Comparison of ENCODE assay signal across 30 mouse cellular contexts in the genomic region with DNA sequence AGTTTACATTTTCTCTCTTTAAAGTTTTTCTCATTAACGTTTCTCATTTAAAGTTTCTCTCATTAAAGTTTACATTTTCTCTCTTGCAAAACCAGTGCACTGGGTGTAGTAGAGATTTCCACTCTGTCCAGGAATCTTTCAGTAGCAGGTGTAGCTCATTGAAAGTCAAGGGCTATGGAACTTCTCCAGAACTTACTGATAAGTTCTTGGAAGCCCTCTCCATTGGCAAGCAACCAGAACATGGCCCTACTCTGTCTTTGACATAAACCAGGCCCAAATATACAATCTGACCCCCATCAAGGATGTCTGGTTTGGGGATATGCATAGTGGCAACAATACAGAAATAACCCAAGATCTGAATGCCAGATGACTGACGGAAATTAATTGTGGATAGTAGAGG.
DNase-seq lines count a peak whose midpoint lies in the region; ATAC-seq and TF ChIP-seq lines count a peak whose summit lies in the region.
"Had no signal": no experiment of that assay in that cellular context is flagged by ENCODE, and none has a peak within 500 bp of the region (broad histone marks: within the 10 kb centered on the region; RNA-seq: fewer than 3 reads in every experiment).

No protein-coding gene starts in this region.

- peak; percentile 80 for DNase-seq in heart, adult 11 months
- peak; percentile 38 for DNase-seq in lung, embryonic 14.5 days
- DNase-seq in lung, postnatal 4 days = no peak
- peak; percentile 66 for DNase-seq in heart, postnatal 4 days
- no peak for DNase-seq in thymus, postnatal 25 days
- DNase-seq: adrenal gland, adult 2 months; adrenal gland, postnatal 36 days; cerebellum, adult 18-20 months; cerebellum, postnatal 14 days; forebrain, postnatal 0 days; kidney, adult 18-20 months; kidney, postnatal 25 days; liver, postnatal 0 days; retina, postnatal 1 day; right cerebral cortex, postnatal 14 days had no signal

- H3K27ac ChIP-seq in heart, embryonic 11.5 days (ENCODE audit: low read depth, low read length) = no peak overlapping the region
- H3K27ac ChIP-seq in lung, embryonic 14.5 days (ENCODE audit: low read depth) = no peak overlapping the region
- H3K27ac ChIP-seq in heart, embryonic 16.5 days (ENCODE audit: low read length) = no peak overlapping the region
- H3K27ac ChIP-seq: embryonic facial prominence, embryonic 15.5 days; forebrain, embryonic 12.5 days; hindbrain, embryonic 10.5 days; hindbrain, embryonic 15.5 days; kidney, embryonic 15.5 days; limb, embryonic 12.5 days; midbrain, embryonic 10.5 days; midbrain, embryonic 15.5 days; neural tube, embryonic 15.5 days had no signal

- TF ChIP-seq CTCF in lung, embryonic 14.5 days (IDR thresholded peaks at IDR 0.05; ENCODE audit: low read depth) = no peak

- no peaks in the 10 kb centered on the region for H3K27me3 ChIP-seq in heart, embryonic 11.5 days (ENCODE audit: control insufficient read depth, insufficient read depth, low read length)
- H3K27me3 ChIP-seq in lung, embryonic 14.5 days (ENCODE audit: insufficient read depth, low read length) = no peaks in the 10 kb centered on the region
- no peaks in the 10 kb centered on the region for H3K27me3 ChIP-seq in heart, embryonic 16.5 days (ENCODE audit: control insufficient read depth, insufficient read depth, low read length)
- H3K27me3 ChIP-seq: CH12.LX; embryonic facial prominence, embryonic 15.5 days; forebrain, embryonic 12.5 days; hindbrain, embryonic 15.5 days; kidney, embryonic 15.5 days; limb, embryonic 12.5 days; midbrain, embryonic 15.5 days; neural tube, embryonic 15.5 days had no signal

- H3K9me3 ChIP-seq in heart, embryonic 11.5 days (replicated peaks; ENCODE audit: control insufficient read depth, low read length) = no peaks in the 10 kb centered on the region
- no peaks in the 10 kb centered on the region for H3K9me3 ChIP-seq in lung, embryonic 14.5 days (ENCODE audit: low read depth, low read length)
- H3K9me3 ChIP-seq in heart, embryonic 16.5 days (replicated peaks; ENCODE audit: control insufficient read depth, low read length) = no peaks in the 10 kb centered on the region
- H3K9me3 ChIP-seq: embryonic facial prominence, embryonic 15.5 days; forebrain, embryonic 12.5 days; hindbrain, embryonic 10.5 days; hindbrain, embryonic 15.5 days; kidney, embryonic 15.5 days; limb, embryonic 12.5 days; midbrain, embryonic 10.5 days; midbrain, embryonic 15.5 days; neural tube, embryonic 15.5 days had no signal

- no peak overlapping the region for H3K4me2 ChIP-seq in heart, embryonic 11.5 days
- no peak overlapping the region for H3K4me2 ChIP-seq in lung, embryonic 14.5 days
- no peak overlapping the region for H3K4me2 ChIP-seq in heart, embryonic 16.5 days (ENCODE audit: low read depth, low read length)
- H3K4me2 ChIP-seq: embryonic facial prominence, embryonic 15.5 days; forebrain, embryonic 12.5 days; hindbrain, embryonic 15.5 days; kidney, embryonic 15.5 days; limb, embryonic 12.5 days; liver, embryonic 11.5 days; midbrain, embryonic 15.5 days; neural tube, embryonic 15.5 days had no signal

- H3K4me1 ChIP-seq in heart, embryonic 11.5 days (ENCODE audit: control insufficient read depth, insufficient read depth, low read length) = no peaks in the 10 kb centered on the region
- H3K4me1 ChIP-seq in lung, embryonic 14.5 days (ENCODE audit: insufficient read depth) = no peaks in the 10 kb centered on the region
- H3K4me1 ChIP-seq in heart, embryonic 16.5 days (ENCODE audit: control insufficient read depth, insufficient read depth, low read length) = peaks cover 9% of the 10 kb centered on the region
- H3K4me1 ChIP-seq: embryonic facial prominence, embryonic 15.5 days; hindbrain, embryonic 10.5 days; hindbrain, embryonic 15.5 days; kidney, embryonic 15.5 days; limb, embryonic 12.5 days; midbrain, embryonic 15.5 days; neural tube, embryonic 15.5 days had no signal

- H3K4me3 ChIP-seq in heart, embryonic 11.5 days (ENCODE audit: low read depth, low read length) = no peak overlapping the region
- no peak overlapping the region for H3K4me3 ChIP-seq in lung, embryonic 14.5 days (ENCODE audit: low read depth, low read length)
- H3K4me3 ChIP-seq in heart, embryonic 16.5 days (ENCODE audit: low read length) = no peak overlapping the region
- H3K4me3 ChIP-seq: embryonic facial prominence, embryonic 15.5 days; forebrain, embryonic 12.5 days; hindbrain, embryonic 10.5 days; hindbrain, embryonic 15.5 days; kidney, embryonic 15.5 days; limb, embryonic 12.5 days; midbrain, embryonic 10.5 days; midbrain, embryonic 15.5 days; neural tube, embryonic 15.5 days had no signal

- H3K9ac ChIP-seq in heart, embryonic 11.5 days (ENCODE audit: low read depth, low read length) = no peak overlapping the region
- H3K9ac ChIP-seq in lung, embryonic 14.5 days = no peak overlapping the region
- H3K9ac ChIP-seq in heart, embryonic 16.5 days (ENCODE audit: low read length) = no peak overlapping the region
- H3K9ac ChIP-seq: embryonic facial prominence, embryonic 15.5 days; forebrain, embryonic 12.5 days; forebrain, postnatal 0 days; hindbrain, embryonic 15.5 days; kidney, embryonic 15.5 days; limb, embryonic 12.5 days; liver, postnatal 0 days; midbrain, embryonic 15.5 days; neural tube, embryonic 15.5 days had no signal

- WGBS in heart, embryonic 11.5 days (ENCODE audit: insufficient replicate concordance) = 70% methylated on average over 2 of the region's 2 CpGs
- WGBS in lung, embryonic 14.5 days = 54% methylated on average over 2 of the region's 2 CpGs
- WGBS in heart, embryonic 16.5 days = 34% methylated on average over 2 of the region's 2 CpGs

- no peak for ATAC-seq in heart, embryonic 11.5 days (replicated peaks; ENCODE audit: insufficient number of reproducible peaks, low FRiP score, low TSS enrichment)
- no peak; the same call in 1 of the 2 replicates for ATAC-seq in lung, embryonic 14.5 days (ENCODE audit: insufficient read depth)
- ATAC-seq in heart, embryonic 16.5 days (replicated peaks; ENCODE audit: extremely low read depth, insufficient read depth, low FRiP score) = peak; percentile 77
- ATAC-seq: activated CD4-positive, CD25-positive, alpha-beta regulatory T cell, adult 4 months; forebrain, postnatal 0 days; inflammation-experienced regulatory T-cells, adult 6 months; midbrain, embryonic 15.5 days had no signal

- no peaks in the 10 kb centered on the region for H3K36me3 ChIP-seq in heart, embryonic 11.5 days (ENCODE audit: control insufficient read depth, insufficient read depth, low read length)
- no peaks in the 10 kb centered on the region for H3K36me3 ChIP-seq in lung, embryonic 14.5 days (ENCODE audit: insufficient read depth)
- no peaks in the 10 kb centered on the region for H3K36me3 ChIP-seq in heart, embryonic 16.5 days (ENCODE audit: control insufficient read depth, insufficient read depth)
- H3K36me3 ChIP-seq: embryonic facial prominence, embryonic 15.5 days; forebrain, embryonic 12.5 days; hindbrain, embryonic 10.5 days; hindbrain, embryonic 15.5 days; kidney, embryonic 15.5 days; limb, embryonic 12.5 days; midbrain, embryonic 10.5 days; midbrain, embryonic 15.5 days; neural tube, embryonic 15.5 days had no signal

Comparison
In these comparisons a context has a peak if more than half of its experiments do, and no peak if none do; other contexts are left out.
1. DNase-seq: peak in heart, adult 11 months (single experiment), lung, embryonic 14.5 days (single experiment) and heart, postnatal 4 days (single experiment); none in lung, postnatal 4 days (0 of 2) and thymus, postnatal 25 days (single experiment).